Mouse (Mus musculus) liver, adult 2 months (tissue): Measurements from ENCODE around the gene Arg1. TPM values are rescaled to one million over a fixed set of nuclear protein-coding genes. Genes with fewer than 3 reads are reported as not detected.
A peak's percentile ranks its signal among the peaks of the same experiment; 100 is the strongest.

ENCODE experiments used
- DNase-seq: peaks from one replicate; pipeline ENCODE4 v3.0.0-alpha.2; 2011; ENCODE audit warnings: low read depth, low spot score; ENCODE audit errors: extremely low read depth
- H3K27ac ChIP-seq: fragments of 200-500 bp; replicated peaks from 2 replicates; pipeline ENCODE4 v1.5.1; 2012; ENCODE audit warnings: low read depth, mild to moderate bottlenecking, control low read depth, inconsistent platforms, low read length; ENCODE audit not compliant: insufficient read depth
- H3K27me3 ChIP-seq: fragments of 200-500 bp; 2 replicates; pipeline ENCODE4 v1.6.1; 2012; ENCODE audit warnings: mild to moderate bottlenecking, moderate library complexity, low read length, inconsistent platforms; ENCODE audit not compliant: control insufficient read depth, insufficient read depth
- H3K36me3 ChIP-seq: fragments of 200-500 bp; 2 replicates; pipeline ENCODE4 v1.6.1; 2012; ENCODE audit warnings: low read length, inconsistent platforms; ENCODE audit not compliant: control insufficient read depth, insufficient read depth
- H3K4me1 ChIP-seq: fragments of 200-500 bp; 2 replicates; pipeline ENCODE4 v1.6.1; 2011; ENCODE audit warnings: low read length; ENCODE audit not compliant: control insufficient read depth, insufficient read depth
- H3K4me3 ChIP-seq: fragments of 200-500 bp; 2 replicates; pipeline ENCODE4 v1.5.1; 2011; ENCODE audit warnings: low read depth, mild to moderate bottlenecking, control low read depth, low read length, moderate library complexity; ENCODE audit not compliant: insufficient read depth
- H3K79me2 ChIP-seq: fragments of 200-500 bp; 2 replicates; pipeline ENCODE4 v1.6.1; 2012; ENCODE audit warnings: inconsistent platforms, mild to moderate bottlenecking, low read length, moderate library complexity; ENCODE audit not compliant: control insufficient read depth, insufficient read depth
- H3K9ac ChIP-seq: fragments of 200-500 bp; 2 replicates; pipeline ENCODE4 v1.6.1; 2012; ENCODE audit warnings: low read depth, mild to moderate bottlenecking, control low read depth, inconsistent platforms, low read length
- CTCF ChIP-seq: fragments of 200-500 bp; IDR thresholded peaks from 2 replicates; pipeline ENCODE4 v1.5.1; 2011; ENCODE audit warnings: low read depth, low read length, control low read depth
- POLR2A ChIP-seq: fragments of 200-500 bp; IDR thresholded peaks from 2 replicates; pipeline ENCODE4 v1.6.1; 2011; ENCODE audit warnings: low read length, control low read depth; ENCODE audit not compliant: insufficient read depth; ENCODE audit errors: extremely low read depth
- WGBS: fragments of 180-500 bp; shearing (Covaris S2); methylation state at CpG from one replicate; pipeline ENCODE4 v1.1.7; 2018; 5-methylcytosine and 5-hydroxymethylcytosine counted together
- polyA plus RNA-seq: library from polyadenylated mRNA; depleted of rRNA; stranded (reverse); fragments of >200 nt; gene quantifications from 2 replicates; pipeline ENCODE4 v1.2.3, GENCODE M21; 2012
- total RNA-seq: library from RNA; depleted of rRNA; stranded (reverse); fragments of >200 nt; gene quantifications from 2 replicates; pipeline ENCODE4 v1.2.3, GENCODE M21; 2014

Gene Arg1
- total and polyA plus RNA-seq, 2 experiments: 513 to 2,352 TPM

DNA sequence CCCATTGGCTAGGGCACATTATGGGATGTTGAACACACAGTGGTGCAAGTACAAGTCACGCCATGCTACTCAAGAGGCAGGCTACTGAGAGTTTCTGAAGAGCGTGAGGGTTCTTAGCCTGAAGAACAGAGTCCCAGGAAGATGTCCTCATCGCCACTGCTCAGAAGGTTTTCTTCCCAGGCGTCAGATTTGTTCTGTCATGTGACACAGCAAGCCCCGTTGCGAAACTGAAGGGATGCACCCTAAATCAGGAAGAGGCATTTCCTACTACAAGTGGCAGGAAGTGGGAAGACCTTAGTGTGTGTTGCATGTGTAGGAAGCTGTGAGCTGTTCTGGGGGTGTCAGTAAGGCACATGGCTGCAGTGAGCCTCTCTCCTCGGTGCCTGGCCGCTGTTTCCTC is 16.1 kb downstream of the Arg1 start:
- no peaks in the 10 kb centered on the region for H3K27me3 ChIP-seq
- peaks cover 41% of the 10 kb centered on the region for H3K36me3 ChIP-seq
- H3K9ac ChIP-seq: no peak overlapping the region
- H3K27ac ChIP-seq: no peak overlapping the region
- no peaks in the 10 kb centered on the region for H3K4me1 ChIP-seq
- no peak for TF ChIP-seq POLR2A
- no peak for TF ChIP-seq CTCF
- WGBS: 56% methylated on average over 8 of the region's 8 CpGs
- no peak overlapping the region for H3K4me3 ChIP-seq
- H3K79me2 ChIP-seq: no peaks in the 10 kb centered on the region
- DNase-seq: peak; percentile 65

DNA sequence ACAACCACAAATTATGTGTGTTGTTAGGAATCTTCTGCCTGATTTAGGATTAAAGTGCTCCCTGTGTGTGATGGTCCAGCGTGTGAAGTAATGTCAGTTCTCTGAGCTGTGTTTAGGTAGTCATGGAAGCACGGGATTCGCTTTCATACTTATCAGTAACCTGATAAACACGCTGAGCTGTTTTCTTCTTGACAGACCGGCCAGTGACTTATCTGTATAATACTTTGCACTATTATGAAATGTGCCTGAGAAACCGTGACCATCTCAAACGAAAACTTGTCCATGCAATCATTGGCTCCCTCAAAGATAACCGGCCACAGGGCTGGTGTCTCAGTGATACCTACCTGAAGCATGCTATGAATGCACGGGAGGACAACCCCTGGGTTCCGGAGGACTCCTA is 21.7 kb downstream of the Arg1 start:
- H3K36me3 ChIP-seq: peaks cover 68% of the 10 kb centered on the region
- no peaks in the 10 kb centered on the region for H3K79me2 ChIP-seq
- 75% methylated on average over 10 of the region's 10 CpGs for WGBS
- no peak overlapping the region for H3K27ac ChIP-seq
- TF ChIP-seq POLR2A: no peak
- TF ChIP-seq CTCF: no peak
- H3K4me3 ChIP-seq: no peak overlapping the region
- no peak overlapping the region for H3K9ac ChIP-seq
- no peaks in the 10 kb centered on the region for H3K27me3 ChIP-seq
- DNase-seq: peak; percentile 9
- no peaks in the 10 kb centered on the region for H3K4me1 ChIP-seq

DNA sequence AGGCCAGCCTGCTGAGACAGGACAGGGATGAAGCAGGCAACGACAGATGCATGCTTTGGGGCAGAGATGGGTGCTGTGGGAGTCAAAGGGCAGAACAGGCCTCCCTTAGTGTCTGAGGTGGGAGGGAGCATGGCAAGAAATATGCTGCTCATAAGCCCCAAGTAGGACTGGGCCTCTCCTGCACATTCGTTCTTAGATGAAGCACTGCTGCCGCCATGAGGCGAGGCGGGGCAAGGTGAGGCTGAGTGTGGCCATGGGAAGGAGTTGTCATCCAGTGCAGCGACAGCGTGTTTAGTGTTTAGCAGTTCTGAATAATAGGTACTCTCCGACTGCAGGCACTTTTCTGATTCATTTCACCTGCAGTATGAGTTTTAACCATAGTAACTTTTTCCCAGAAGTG is 31.4 kb downstream of the Arg1 start:
- H3K79me2 ChIP-seq: no peaks in the 10 kb centered on the region
- 93% methylated on average over 8 of the region's 8 CpGs for WGBS
- no peak overlapping the region for H3K9ac ChIP-seq
- H3K36me3 ChIP-seq: peaks cover 64% of the 10 kb centered on the region
- TF ChIP-seq CTCF (no peak), POLR2A (no peak)
- no peak for DNase-seq
- no peak overlapping the region for H3K27ac ChIP-seq
- H3K4me1 ChIP-seq: no peaks in the 10 kb centered on the region
- no peaks in the 10 kb centered on the region for H3K27me3 ChIP-seq
- H3K4me3 ChIP-seq: no peak overlapping the region

DNA sequence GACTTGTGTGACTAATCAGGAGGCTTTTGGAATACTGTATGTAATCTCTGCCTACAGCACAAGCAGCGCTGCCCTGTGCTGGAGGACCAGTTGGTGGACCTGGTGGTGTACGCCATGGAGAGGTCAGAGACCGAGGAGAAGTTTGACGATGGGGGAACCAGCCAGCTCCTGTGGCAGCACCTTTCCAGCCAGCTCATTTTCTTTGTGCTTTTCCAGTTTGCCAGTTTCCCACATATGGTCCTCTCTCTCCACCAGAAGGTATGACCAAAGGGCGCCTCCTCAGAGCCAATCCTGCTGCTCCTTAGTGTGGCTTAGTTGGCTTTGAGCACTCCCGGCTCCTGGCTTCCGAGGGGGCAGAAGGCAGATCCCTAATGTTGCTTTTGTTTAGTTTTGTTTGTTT is 38.9 kb downstream of the Arg1 start:
- WGBS: 96% methylated on average over 7 of the region's 7 CpGs
- TF ChIP-seq POLR2A (no peak), CTCF (no peak)
- peaks cover 52% of the 10 kb centered on the region for H3K36me3 ChIP-seq

DNA sequence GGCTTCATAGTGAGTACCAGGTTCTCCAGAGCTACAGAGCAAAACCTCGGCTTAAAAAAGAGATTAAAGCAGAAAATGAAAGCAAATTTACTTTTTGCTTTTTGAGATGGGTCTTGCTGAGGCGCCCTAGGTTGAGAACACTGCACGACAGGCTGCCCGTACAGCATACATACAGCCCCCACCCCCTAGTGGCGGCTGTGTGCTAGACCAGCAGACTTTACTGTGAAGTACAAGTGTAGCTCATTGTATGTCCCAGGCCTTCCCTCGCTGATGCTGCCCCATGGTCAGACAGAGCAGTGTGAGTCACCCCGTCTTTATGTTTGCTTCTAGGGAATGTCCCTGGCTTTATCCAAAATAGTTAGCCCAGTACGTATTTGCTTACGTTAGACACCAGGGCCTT is 41.3 kb downstream of the Arg1 start:
- Histone ChIP-seq H3K27me3 (no peaks in the 10 kb centered on the region), H3K27ac (no peak overlapping the region), H3K4me3 (no peak overlapping the region), H3K4me1 (no peaks in the 10 kb centered on the region), H3K79me2 (no peaks in the 10 kb centered on the region; the same call in 1 of the 2 replicates), H3K36me3 (peaks cover 51% of the 10 kb centered on the region), H3K9ac (no peak overlapping the region)
- WGBS: 93% methylated on average over 9 of the region's 9 CpGs
- TF ChIP-seq POLR2A (no peak), CTCF (peak; percentile 36; the same call in 1 of the 2 replicates)
- DNase-seq: no peak

More for the DNA sequence above, 38.9 kb downstream of the Arg1 start:
- H3K79me2 ChIP-seq: no peaks in the 10 kb centered on the region
- DNase-seq: no peak
- no peak overlapping the region for H3K4me3 ChIP-seq
- no peak overlapping the region for H3K27ac ChIP-seq
- no peaks in the 10 kb centered on the region for H3K4me1 ChIP-seq
- H3K27me3 ChIP-seq: no peaks in the 10 kb centered on the region
- no peak overlapping the region for H3K9ac ChIP-seq

DNA sequence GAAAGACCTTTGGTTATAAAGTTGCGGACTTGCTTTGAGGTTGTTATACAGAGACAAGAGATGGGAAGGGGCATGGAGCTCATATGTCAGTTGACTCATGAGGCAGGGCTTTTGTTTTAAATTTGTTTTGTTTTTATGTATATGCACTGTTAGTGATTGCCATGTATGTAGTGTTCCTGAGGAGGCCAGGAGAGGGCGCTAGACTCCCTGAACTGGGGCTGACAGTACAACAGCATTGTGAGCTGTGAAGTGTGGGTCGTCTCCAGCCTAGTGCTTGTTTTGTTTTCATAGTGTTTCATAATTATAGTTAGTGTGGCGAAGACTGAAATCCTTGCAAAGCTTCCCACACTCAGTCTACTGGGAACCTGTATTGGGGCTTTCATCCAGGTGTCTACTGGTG is 53.7 kb downstream of the Arg1 start:
- DNase-seq: no peak
- Histone ChIP-seq H3K4me3 (no peak overlapping the region), H3K27me3 (no peaks in the 10 kb centered on the region), H3K9ac (no peak overlapping the region), H3K27ac (no peak overlapping the region), H3K36me3 (peaks cover 38% of the 10 kb centered on the region), H3K79me2 (peaks cover 3% of the 10 kb centered on the region; the same call in 1 of the 2 replicates), H3K4me1 (no peaks in the 10 kb centered on the region)
- 76% methylated on average over 4 of the region's 4 CpGs for WGBS
- TF ChIP-seq CTCF (peak; percentile 43; the same call in 1 of the 2 replicates), POLR2A (no peak)
